Mouse (Mus musculus): ENCODE measurements around the gene Brox. TPM values are rescaled to one million over a fixed set of nuclear protein-coding genes. Genes with fewer than 3 reads are reported as not detected.
"Not testable (repeated sequence)": the region's sequence is repeated elsewhere in the genome, so short reads cannot be mapped to it uniquely, and the experiment has no call there.

Brox gene
- polyA plus RNA-seq (2014; fragmentation: Nextera tagmentation; extraction: Ambion mirVana): 47.0 and 48.1 TPM in 2 replicates

GRCm38 (mm10) chr1:183296877-183297383 lies at the start of gene Brox:
TSS of gene Brox (minus strand) at chr1:183297269.
- Histone ChIP-seq H3K4me1 (ENCODE audit: control insufficient read depth, insufficient read depth, low read length) (no peaks in the 10 kb centered on the region), H3K9me3 (ENCODE audit: control insufficient read depth, low read depth, low read length) (no peaks in the 10 kb centered on the region), H3K4me3 (ENCODE audit: low read depth, low read length) (peak within 1 kb of the TSS; percentile 43), H3K9ac (replicated peaks; ENCODE audit: low read depth, low read length) (peak within 1 kb of the TSS; percentile 25), H3K36me3 (ENCODE audit: control insufficient read depth, insufficient read depth, low read length) (no peaks in the 10 kb centered on the region; the same call in none of the 2 replicates), H3K4me2 (replicated peaks; ENCODE audit: low read depth, low read length) (peak within 1 kb of the TSS; percentile 47), H3K27ac (ENCODE audit: low read length) (peak within 1 kb of the TSS; percentile 4; the same call in 1 of the 2 replicates), H3K27me3 (ENCODE audit: control insufficient read depth, insufficient read depth, low read length) (no peaks in the 10 kb centered on the region)
- ATAC-seq (ENCODE audit: insufficient number of reproducible peaks, insufficient read depth, low FRiP score, low read depth): peak; percentile 86
- under 1% methylated on average over 39 of the region's 39 CpGs for WGBS

GRCm38 (mm10) chr1:183345817-183346195 lies 48.7 kb upstream of the Brox start:
- no peak; the same call in none of the 2 replicates for ATAC-seq (ENCODE audit: insufficient number of reproducible peaks, insufficient read depth, low FRiP score, low read depth)
- Histone ChIP-seq H3K36me3 (ENCODE audit: control insufficient read depth, insufficient read depth, low read length) (peaks cover 19% of the 10 kb centered on the region), H3K4me2 (replicated peaks; ENCODE audit: low read depth, low read length) (peak overlapping the region; percentile 91), H3K4me1 (ENCODE audit: control insufficient read depth, insufficient read depth, low read length) (peaks cover 10% of the 10 kb centered on the region; the same call in 1 of the 2 replicates), H3K4me3 (ENCODE audit: low read depth, low read length) (peak overlapping the region; percentile 63), H3K9ac (replicated peaks; ENCODE audit: low read depth, low read length) (peak overlapping the region; percentile 67), H3K27ac (ENCODE audit: low read length) (peak overlapping the region; percentile 17; the same call in 1 of the 2 replicates), H3K9me3 (ENCODE audit: control insufficient read depth, low read depth, low read length) (no peaks in the 10 kb centered on the region), H3K27me3 (ENCODE audit: control insufficient read depth, insufficient read depth, low read length) (no peaks in the 10 kb centered on the region)
- 4% methylated on average over 10 of the region's 10 CpGs for WGBS

- Histone ChIP-seq H3K4me1 (ENCODE audit: control insufficient read depth, insufficient read depth, low read length) (peaks cover 10% of the 10 kb centered on the region; the same call in 1 of the 2 replicates), H3K4me3 (ENCODE audit: low read depth, low read length) (peak overlapping the region; percentile 63), H3K9me3 (ENCODE audit: control insufficient read depth, low read depth, low read length) (no peaks in the 10 kb centered on the region), H3K27ac (ENCODE audit: low read length) (peak overlapping the region; percentile 77), H3K36me3 (ENCODE audit: control insufficient read depth, insufficient read depth, low read length) (peaks cover 16% of the 10 kb centered on the region), H3K9ac (replicated peaks; ENCODE audit: low read depth, low read length) (peak overlapping the region; percentile 67), H3K4me2 (replicated peaks; ENCODE audit: low read depth, low read length) (peak overlapping the region; percentile 91), H3K27me3 (ENCODE audit: control insufficient read depth, insufficient read depth, low read length) (no peaks in the 10 kb centered on the region)
- ATAC-seq (ENCODE audit: insufficient number of reproducible peaks, insufficient read depth, low FRiP score, low read depth): peak; percentile 95
- WGBS: under 1% methylated on average over 72 of the region's 72 CpGs
Measured at GRCm38 (mm10) chr1:183344886-183345816, 48.1 kb upstream of the Brox start.

- WGBS: 91% methylated on average over 1 of the region's 1 CpGs
- H3K27me3 ChIP-seq (ENCODE audit: control insufficient read depth, insufficient read depth, low read length); H3K9ac ChIP-seq (replicated peaks; ENCODE audit: low read depth, low read length); H3K4me2 ChIP-seq (replicated peaks; ENCODE audit: low read depth, low read length); H3K9me3 ChIP-seq (ENCODE audit: control insufficient read depth, low read depth, low read length); H3K27ac ChIP-seq (ENCODE audit: low read length); H3K4me1 ChIP-seq (ENCODE audit: control insufficient read depth, insufficient read depth, low read length); H3K4me3 ChIP-seq (ENCODE audit: low read depth, low read length); ATAC-seq (ENCODE audit: insufficient number of reproducible peaks, insufficient read depth, low FRiP score, low read depth): not testable (repeated sequence)
- H3K36me3 ChIP-seq (ENCODE audit: control insufficient read depth, insufficient read depth, low read length): peaks cover 26% of the 10 kb centered on the region
Measured at GRCm38 (mm10) chr1:183342902-183343301, 45.8 kb upstream of the Brox start.

GRCm38 (mm10) chr1:183327171-183327570 lies 30.1 kb upstream of the Brox start:
- Histone ChIP-seq H3K9ac (replicated peaks; ENCODE audit: low read depth, low read length) (no peak overlapping the region), H3K27me3 (ENCODE audit: control insufficient read depth, insufficient read depth, low read length) (no peaks in the 10 kb centered on the region), H3K9me3 (ENCODE audit: control insufficient read depth, low read depth, low read length) (no peaks in the 10 kb centered on the region), H3K4me2 (replicated peaks; ENCODE audit: low read depth, low read length) (no peak overlapping the region), H3K27ac (ENCODE audit: low read length) (no peak overlapping the region), H3K4me3 (ENCODE audit: low read depth, low read length) (no peak overlapping the region), H3K36me3 (ENCODE audit: control insufficient read depth, insufficient read depth, low read length) (peaks cover 66% of the 10 kb centered on the region), H3K4me1 (ENCODE audit: control insufficient read depth, insufficient read depth, low read length) (no peaks in the 10 kb centered on the region)
- ATAC-seq (ENCODE audit: insufficient number of reproducible peaks, insufficient read depth, low FRiP score, low read depth): no peak
- WGBS: 92% methylated on average over 8 of the region's 8 CpGs

GRCm38 (mm10) chr1:183324433-183324832 lies 27.4 kb upstream of the Brox start:
- H3K9me3 ChIP-seq (ENCODE audit: control insufficient read depth, low read depth, low read length): no peaks in the 10 kb centered on the region
- no peaks in the 10 kb centered on the region for H3K4me1 ChIP-seq (ENCODE audit: control insufficient read depth, insufficient read depth, low read length)
- no peak overlapping the region for H3K4me2 ChIP-seq (replicated peaks; ENCODE audit: low read depth, low read length)
- ATAC-seq (ENCODE audit: insufficient number of reproducible peaks, insufficient read depth, low FRiP score, low read depth): no peak
- no peak overlapping the region for H3K27ac ChIP-seq (ENCODE audit: low read length)
- H3K4me3 ChIP-seq (ENCODE audit: low read depth, low read length): no peak overlapping the region
- H3K27me3 ChIP-seq (ENCODE audit: control insufficient read depth, insufficient read depth, low read length): no peaks in the 10 kb centered on the region
- no peak overlapping the region for H3K9ac ChIP-seq (replicated peaks; ENCODE audit: low read depth, low read length)
- WGBS: 94% methylated on average over 6 of the region's 6 CpGs
- H3K36me3 ChIP-seq (ENCODE audit: control insufficient read depth, insufficient read depth, low read length): peaks cover 58% of the 10 kb centered on the region

GRCm38 (mm10) chr1:183323923-183324322 lies 26.9 kb upstream of the Brox start:
- no peak for ATAC-seq (ENCODE audit: insufficient number of reproducible peaks, insufficient read depth, low FRiP score, low read depth)
- H3K4me3 ChIP-seq (ENCODE audit: low read depth, low read length): no peak overlapping the region
- no peak overlapping the region for H3K9ac ChIP-seq (replicated peaks; ENCODE audit: low read depth, low read length)
- H3K4me2 ChIP-seq (replicated peaks; ENCODE audit: low read depth, low read length): no peak overlapping the region
- no peak overlapping the region for H3K27ac ChIP-seq (ENCODE audit: low read length)
- H3K4me1 ChIP-seq (ENCODE audit: control insufficient read depth, insufficient read depth, low read length): no peaks in the 10 kb centered on the region
- 98% methylated on average over 2 of the region's 2 CpGs for WGBS
- no peaks in the 10 kb centered on the region for H3K27me3 ChIP-seq (ENCODE audit: control insufficient read depth, insufficient read depth, low read length)
- H3K36me3 ChIP-seq (ENCODE audit: control insufficient read depth, insufficient read depth, low read length): peaks cover 58% of the 10 kb centered on the region
- H3K9me3 ChIP-seq (ENCODE audit: control insufficient read depth, low read depth, low read length): no peaks in the 10 kb centered on the region

- WGBS: 91% methylated on average over 5 of the region's 5 CpGs
- peaks cover 54% of the 10 kb centered on the region for H3K36me3 ChIP-seq (ENCODE audit: control insufficient read depth, insufficient read depth, low read length)
Measured at GRCm38 (mm10) chr1:183322496-183322895, 25.4 kb upstream of the Brox start.

More at GRCm38 (mm10) chr1:183322496-183322895, 25.4 kb upstream of the Brox start:
- not testable (repeated sequence) for H3K27me3 ChIP-seq (ENCODE audit: control insufficient read depth, insufficient read depth, low read length); H3K9ac ChIP-seq (replicated peaks; ENCODE audit: low read depth, low read length); H3K9me3 ChIP-seq (ENCODE audit: control insufficient read depth, low read depth, low read length); H3K4me3 ChIP-seq (ENCODE audit: low read depth, low read length); H3K4me2 ChIP-seq (replicated peaks; ENCODE audit: low read depth, low read length); ATAC-seq (ENCODE audit: insufficient number of reproducible peaks, insufficient read depth, low FRiP score, low read depth); H3K27ac ChIP-seq (ENCODE audit: low read length); H3K4me1 ChIP-seq (ENCODE audit: control insufficient read depth, insufficient read depth, low read length)

Measured in stomach, embryonic 14.5 days (tissue).